Mouse (Mus musculus): Measurements from ENCODE around the gene Suclg1.

Suclg1 gene

GRCm38 (mm10) chr6:73248237-73249048 lies at the start of gene Suclg1:
Gene Suclg1, plus strand, starts transcription at chr6:73248382.
- peak; percentile 71 to 80 for DNase-seq

GRCm38 (mm10) chr6:73203724-73204123 lies 44.5 kb upstream of the Suclg1 start:
- no peak for DNase-seq

- no peak for DNase-seq
Measured at GRCm38 (mm10) chr6:73204937-73205336, 43.2 kb upstream of the Suclg1 start.

DNA sequence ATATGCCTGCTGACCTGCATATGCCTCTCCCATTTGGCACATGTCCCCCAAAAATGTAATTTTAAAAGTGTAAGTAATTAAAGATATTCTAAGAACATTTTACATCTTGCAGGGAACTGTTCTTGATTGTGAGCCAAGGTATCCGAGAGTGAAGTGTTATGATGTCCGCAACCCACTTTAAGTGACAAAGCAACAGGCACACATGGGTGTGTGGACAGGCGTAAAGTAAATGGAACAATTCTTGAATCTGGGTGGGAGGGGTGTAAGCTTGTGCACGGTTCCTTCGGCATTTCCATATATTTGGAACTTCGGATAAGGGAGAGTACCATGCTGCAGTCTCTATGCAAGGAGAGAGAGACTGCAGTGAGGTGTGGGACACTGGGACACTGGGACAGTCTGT lies 38.6 kb upstream of the Suclg1 start:
- no peak for DNase-seq

- peak; percentile 17 to 70 for DNase-seq
Measured at GRCm38 (mm10) chr6:73210445-73210972, 37.7 kb upstream of the Suclg1 start.

GRCm38 (mm10) chr6:73211036-73211435 lies 37.1 kb upstream of the Suclg1 start:
- no peak for DNase-seq

DNA sequence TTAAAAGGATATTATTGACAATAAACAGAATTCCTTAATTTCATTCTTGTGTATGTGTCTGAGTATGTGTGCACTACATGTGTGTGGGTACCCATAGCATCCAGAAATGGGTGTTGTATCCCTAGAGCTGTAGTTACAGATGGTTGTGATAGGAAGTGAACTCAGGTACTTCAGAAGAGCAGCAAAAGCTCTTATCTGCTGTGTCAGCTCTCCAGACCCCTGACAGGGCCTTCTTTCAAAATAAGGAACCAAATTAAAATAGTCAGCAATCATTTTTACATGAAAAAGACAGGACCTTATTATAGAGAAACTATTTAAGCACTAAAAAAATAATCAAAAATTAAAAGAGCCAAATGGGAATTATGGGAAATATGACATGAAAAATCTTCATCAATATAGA lies 36.6 kb upstream of the Suclg1 start:
- no peak for DNase-seq

DNA sequence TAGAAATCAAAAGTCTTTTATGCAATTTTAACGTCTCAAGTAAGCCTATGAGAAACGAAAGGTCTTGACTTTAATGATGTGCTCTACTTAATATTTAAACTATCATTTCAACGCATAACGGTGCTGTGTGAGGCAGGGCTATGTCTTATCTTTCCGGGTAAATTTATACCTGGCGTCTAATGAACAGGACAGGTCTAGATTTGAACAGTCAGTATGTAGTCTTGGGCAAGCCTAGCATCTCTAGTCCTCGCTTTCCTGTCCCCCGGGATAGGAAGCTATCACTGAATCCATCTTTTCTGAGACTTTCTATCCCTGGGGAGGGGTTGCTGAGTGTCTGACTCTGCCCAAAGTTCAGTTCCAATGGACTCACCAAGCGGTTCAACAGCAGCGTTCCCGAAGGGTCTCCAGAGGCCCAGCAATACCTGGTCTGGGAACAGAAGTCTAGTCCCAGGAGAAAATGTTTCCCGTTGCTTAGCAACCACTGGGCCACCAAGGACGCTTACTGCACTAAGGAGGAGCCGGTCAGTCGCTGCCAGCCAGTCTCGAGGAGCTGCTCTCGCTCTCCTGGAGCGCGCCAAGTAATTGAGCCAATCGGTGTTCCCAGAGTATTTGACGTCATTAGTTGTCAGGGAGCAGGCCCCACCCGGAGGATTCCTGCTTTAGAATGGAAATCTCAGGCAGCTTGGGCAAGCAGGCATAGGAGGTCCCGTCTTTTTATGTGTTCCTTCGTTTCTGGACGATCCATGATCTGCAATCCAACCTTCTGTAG lies 26.8 kb upstream of the Suclg1 start, which contains the start of gene Dnah6:
Dnah6 (minus strand) TSS at position 463 of the 769 bp plus-strand sequence.
- DNase-seq: peak; percentile 41 to 58

DNA sequence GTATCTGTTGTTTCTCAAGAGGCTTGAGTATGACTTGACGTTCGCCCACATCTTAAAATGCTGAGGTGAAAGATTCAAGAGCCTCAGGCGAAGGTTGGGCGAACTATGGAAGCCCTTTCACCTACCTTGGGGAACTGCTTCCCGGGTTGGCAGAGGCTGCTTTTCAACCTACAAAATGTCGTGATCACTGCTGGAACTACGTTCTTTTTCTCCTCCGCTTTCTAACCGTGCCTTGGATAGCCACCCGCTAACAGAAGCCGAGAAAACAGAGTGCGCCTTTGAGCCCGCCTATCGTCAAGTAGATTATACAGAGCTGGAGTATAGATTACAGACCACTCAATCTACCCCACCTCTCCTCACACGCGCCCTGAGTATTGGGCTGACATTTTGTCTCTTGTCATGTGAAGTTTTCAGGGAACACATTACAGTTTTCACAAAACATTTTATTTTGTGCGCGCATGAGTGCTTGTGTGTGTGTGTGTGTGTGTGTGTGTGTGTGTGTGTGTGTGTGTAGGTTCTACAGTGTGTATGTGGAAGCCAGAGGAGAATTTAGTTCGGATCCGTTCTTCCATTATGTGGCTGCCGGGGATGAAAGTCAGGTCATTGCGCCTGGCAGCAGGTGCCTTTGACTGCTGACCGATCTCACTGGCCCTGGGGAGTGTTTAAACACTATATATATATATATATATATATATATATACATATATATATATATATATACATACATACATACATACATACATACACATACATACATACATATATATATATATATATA lies 26.0 kb upstream of the Suclg1 start:
- no peak for DNase-seq

- no peak for DNase-seq
Measured at GRCm38 (mm10) chr6:73222841-73223526, 25.2 kb upstream of the Suclg1 start.

GRCm38 (mm10) chr6:73227376-73228158 lies 20.6 kb upstream of the Suclg1 start:
- no peak for DNase-seq

DNA sequence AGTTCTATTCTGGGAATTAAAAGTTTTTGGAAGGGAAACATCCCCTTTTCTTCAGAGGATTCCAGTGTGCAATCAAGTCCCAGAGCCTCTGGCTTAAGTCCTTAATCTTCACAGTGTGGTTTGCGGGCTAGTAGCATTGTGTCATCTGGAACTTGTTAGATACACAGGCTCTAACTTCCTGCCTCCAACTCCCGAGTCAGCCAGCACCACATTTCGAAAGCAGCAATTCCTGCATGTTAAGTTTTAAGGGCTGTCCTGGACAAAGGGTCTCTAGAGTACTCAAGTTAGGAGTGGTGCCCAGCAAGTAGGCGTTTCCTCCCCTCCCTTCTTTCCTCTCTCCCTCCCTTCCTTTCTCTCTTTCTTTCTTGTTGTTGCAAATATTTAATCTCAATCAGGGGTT lies 19.8 kb upstream of the Suclg1 start:
- DNase-seq: no peak

DNA sequence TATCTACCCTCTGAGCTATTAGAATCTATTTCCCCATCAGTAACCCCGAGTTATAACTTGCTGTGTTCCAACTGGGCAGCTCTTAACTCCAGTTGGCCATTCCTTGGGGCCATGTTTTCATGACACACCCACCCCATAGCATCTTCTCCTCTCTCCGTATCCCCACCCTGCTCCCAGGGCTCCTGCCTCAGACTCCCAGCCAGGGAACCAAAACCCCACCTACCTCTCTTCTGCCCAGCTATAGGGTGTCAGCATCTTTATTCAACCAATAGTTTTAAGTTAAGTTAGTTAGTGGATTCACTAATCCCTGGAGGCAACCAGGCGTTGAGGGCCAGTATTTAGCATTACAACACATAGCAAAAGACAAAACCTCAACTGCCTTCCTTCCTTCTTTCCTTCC lies 19.3 kb upstream of the Suclg1 start:
- no peak for DNase-seq

GRCm38 (mm10) chr6:73232152-73232584 lies 16.0 kb upstream of the Suclg1 start:
- DNase-seq: no peak

DNA sequence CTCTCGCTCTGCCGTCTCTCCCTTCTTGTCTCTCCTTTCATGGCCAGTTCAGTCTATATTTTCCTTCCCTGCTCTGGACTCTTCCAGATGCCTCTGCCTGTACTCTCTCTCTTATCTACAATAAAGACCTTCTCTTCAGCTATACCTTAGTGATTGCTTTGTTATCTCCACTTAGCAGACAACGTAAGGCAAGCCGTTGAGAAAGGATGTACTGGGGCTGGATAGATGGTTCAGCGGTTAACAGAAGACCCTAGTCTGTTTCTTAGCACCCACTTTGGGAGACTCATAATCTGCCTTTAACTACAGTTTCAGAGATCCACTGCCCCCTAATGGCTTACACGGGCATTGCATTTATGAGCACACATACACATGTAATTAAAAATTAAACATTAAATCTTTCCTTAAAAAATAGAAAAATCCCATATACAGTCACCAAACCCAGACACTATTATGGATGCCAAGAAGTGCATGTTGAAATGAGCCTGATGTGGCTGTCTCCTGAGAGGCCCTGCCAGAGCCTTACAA lies 14.9 kb upstream of the Suclg1 start:
- DNase-seq: no peak

GRCm38 (mm10) chr6:73234302-73234900 lies 13.8 kb upstream of the Suclg1 start:
- no peak for DNase-seq

- DNase-seq: no peak
Measured at GRCm38 (mm10) chr6:73235650-73236049, 12.5 kb upstream of the Suclg1 start.

DNA sequence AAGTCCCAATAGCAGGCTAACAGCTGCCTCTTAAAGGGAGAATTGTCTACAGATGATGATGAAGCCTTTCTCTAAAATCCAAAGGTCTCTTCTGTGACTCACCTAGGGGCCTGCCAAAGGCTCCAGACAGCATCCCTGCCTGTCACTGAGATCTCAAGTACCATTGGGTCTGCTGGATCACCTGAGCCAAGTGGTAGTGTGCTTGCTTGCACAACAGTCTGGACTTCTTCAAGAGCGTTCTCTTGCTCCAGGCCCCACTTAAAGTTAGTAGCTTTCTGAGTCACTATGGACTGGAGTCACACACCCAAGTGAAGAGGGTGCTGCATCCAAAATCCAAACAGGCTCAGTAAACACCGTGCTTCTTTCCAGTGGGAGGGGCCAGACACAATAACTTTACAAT lies 1.4 kb upstream of the Suclg1 start:
- DNase-seq: no peak

- no peak for DNase-seq
Measured at GRCm38 (mm10) chr6:73247452-73247851, 730 bp upstream of the Suclg1 start.

DNA sequence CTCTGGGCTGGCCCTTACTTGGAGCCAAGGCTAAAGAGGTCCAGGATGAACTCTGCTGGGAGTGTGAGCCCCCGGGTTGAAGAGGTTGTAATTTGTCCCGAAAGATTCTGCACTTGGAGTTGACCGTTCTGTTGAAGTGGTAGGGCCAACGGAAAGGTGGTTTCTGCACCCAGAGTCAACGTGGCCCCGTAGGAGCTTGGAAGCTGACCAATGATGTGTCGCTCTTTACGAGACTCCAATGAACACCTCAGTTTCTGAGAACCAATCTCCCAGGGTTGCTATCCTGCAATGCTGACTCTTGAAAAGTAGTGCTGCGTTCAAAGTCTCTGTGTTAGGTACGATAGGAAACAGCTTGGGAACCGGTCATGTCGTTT lies 854 bp downstream of the Suclg1 start:
- no peak for DNase-seq

DNA sequence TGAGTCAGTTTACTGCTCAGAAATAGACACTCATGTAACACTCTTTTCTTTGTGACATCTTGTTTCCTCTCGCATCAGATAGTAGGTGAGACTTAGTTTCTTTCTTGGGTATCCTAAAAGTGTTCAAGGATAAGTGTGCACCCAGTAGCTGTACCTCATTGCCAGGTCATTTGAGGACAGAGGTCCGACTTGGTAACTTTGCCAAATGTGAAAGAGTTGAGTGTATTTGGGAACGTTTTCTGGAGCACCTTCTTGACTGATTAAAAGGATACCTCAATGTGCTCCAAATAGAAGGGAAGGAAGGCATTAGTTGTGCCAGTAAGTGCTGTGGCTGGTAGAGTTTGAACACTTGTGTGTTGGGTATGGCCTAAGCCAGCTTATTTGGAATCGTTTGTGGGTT lies 1.7 kb downstream of the Suclg1 start:
- no peak for DNase-seq
